Mouse (Mus musculus) erythroblast, embryonic 14.5 days (primary cell): ENCODE data around the gene Orm1.

Experiments
- GATA1 ChIP-seq: IDR thresholded peaks from 2 replicates; pipeline ENCODE4 v1.6.1; 2012; ENCODE audit warnings: low read length, inconsistent platforms, mixed read lengths
- TAL1 ChIP-seq: IDR thresholded peaks from 3 replicates; pipeline ENCODE4 v1.6.1; 2012; ENCODE audit warnings: low read length, inconsistent platforms, mixed read lengths

GRCm38 (mm10) chr4:63368577-63368976 is 24.2 kb downstream of the Orm1 start:
- TF ChIP-seq GATA1 (no peak), TAL1 (no peak)
